In the genomic region with DNA sequence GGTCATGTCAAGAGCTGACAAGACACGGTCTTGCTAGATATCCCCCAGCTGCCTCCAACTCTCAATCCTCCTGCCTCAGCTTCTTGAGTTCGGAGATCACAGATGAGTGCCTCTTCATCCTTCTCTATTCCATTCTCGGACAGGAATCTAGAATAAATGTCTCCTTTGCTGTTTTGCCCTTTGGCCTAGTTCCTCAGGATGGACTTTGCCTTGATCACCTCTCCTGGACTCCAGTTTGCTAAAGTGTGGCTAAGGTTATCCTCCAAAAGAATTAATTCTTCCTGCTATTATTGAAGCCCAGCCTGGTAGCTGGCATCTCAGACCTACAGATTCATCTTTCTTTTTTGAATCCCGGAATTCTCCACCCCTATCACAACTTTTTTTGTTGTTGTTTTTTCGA, we compare ENCODE assay signal across 27 mouse cellular contexts. TPM values are rescaled to one million over a fixed set of nuclear protein-coding genes. Genes with fewer than 3 reads are reported as not detected.
DNase-seq lines count a peak whose midpoint lies in the region; ATAC-seq and TF ChIP-seq lines count a peak whose summit lies in the region.
"Had no signal": no experiment of that assay in that cellular context is flagged by ENCODE, and none has a peak within 500 bp of the region (broad histone marks: within the 10 kb centered on the region; RNA-seq: fewer than 3 reads in every experiment).

No protein-coding gene starts in this region.

- H3K9ac ChIP-seq in kidney, embryonic 15.5 days = no peak overlapping the region
- no peak overlapping the region for H3K9ac ChIP-seq in kidney, embryonic 16.5 days (replicated peaks; ENCODE audit: low read length)
- H3K9ac ChIP-seq in liver, adult 2 months (ENCODE audit: low read depth, low read length) = no peak overlapping the region
- H3K9ac ChIP-seq in liver, embryonic 11.5 days (ENCODE audit: low read depth, low read length) = no peak overlapping the region
- H3K9ac ChIP-seq: embryonic facial prominence, embryonic 13.5 days; forebrain, embryonic 12.5 days; forebrain, embryonic 15.5 days; heart, embryonic 12.5 days; heart, embryonic 15.5 days; hindbrain, embryonic 13.5 days had no signal

- H3K27me3 ChIP-seq in kidney, embryonic 15.5 days = no peaks in the 10 kb centered on the region
- no peaks in the 10 kb centered on the region for H3K27me3 ChIP-seq in kidney, embryonic 16.5 days (ENCODE audit: insufficient read depth, low read length)
- no peaks in the 10 kb centered on the region for H3K27me3 ChIP-seq in liver, adult 2 months (ENCODE audit: control insufficient read depth, insufficient read depth, low read length)
- no peaks in the 10 kb centered on the region for H3K27me3 ChIP-seq in liver, embryonic 11.5 days (replicated peaks; ENCODE audit: control insufficient read depth, insufficient read depth, low read length)
- H3K27me3 ChIP-seq: embryonic facial prominence, embryonic 13.5 days; forebrain, embryonic 12.5 days; forebrain, embryonic 15.5 days; heart, embryonic 12.5 days; heart, embryonic 15.5 days; hindbrain, embryonic 13.5 days had no signal

- ATAC-seq in kidney, embryonic 15.5 days (replicated peaks; ENCODE audit: low FRiP score) = no peak
- ATAC-seq in kidney, embryonic 16.5 days (ENCODE audit: low FRiP score, low TSS enrichment) = no peak
- no peak for ATAC-seq in liver, embryonic 11.5 days (replicated peaks; ENCODE audit: low FRiP score)
- ATAC-seq: activated CD4-positive, CD25-positive, alpha-beta regulatory T cell, adult 4 months; forebrain, embryonic 15.5 days had no signal

- H3K79me2 ChIP-seq in liver, adult 2 months (ENCODE audit: control insufficient read depth, insufficient read depth, low read length) = no peaks in the 10 kb centered on the region

- 84% methylated on average over 5 of the region's 5 CpGs for WGBS in kidney, embryonic 15.5 days
- 83% methylated on average over 5 of the region's 5 CpGs for WGBS in kidney, embryonic 16.5 days
- 73% methylated on average over 5 of the region's 5 CpGs for WGBS in liver, adult 2 months
- 81% methylated on average over 5 of the region's 5 CpGs for WGBS in liver, embryonic 11.5 days

- no peak overlapping the region for H3K27ac ChIP-seq in kidney, embryonic 15.5 days
- no peak overlapping the region for H3K27ac ChIP-seq in kidney, embryonic 16.5 days (ENCODE audit: low read length)
- peak overlapping the region; percentile 71 for H3K27ac ChIP-seq in liver, adult 2 months (replicated peaks; ENCODE audit: insufficient read depth, low read depth, low read length)
- H3K27ac ChIP-seq in liver, embryonic 11.5 days (ENCODE audit: low read depth, low read length) = no peak overlapping the region
- H3K27ac ChIP-seq: embryonic facial prominence, embryonic 10.5 days; embryonic facial prominence, embryonic 13.5 days; forebrain, embryonic 12.5 days; forebrain, embryonic 15.5 days; heart, embryonic 15.5 days; hindbrain, embryonic 10.5 days; hindbrain, embryonic 13.5 days had no signal

- peaks cover 20% of the 10 kb centered on the region for H3K4me1 ChIP-seq in kidney, embryonic 15.5 days
- H3K4me1 ChIP-seq in kidney, embryonic 16.5 days (ENCODE audit: insufficient read depth, low read length) = peaks cover 14% of the 10 kb centered on the region
- H3K4me1 ChIP-seq in liver, adult 2 months (ENCODE audit: control insufficient read depth, insufficient read depth, low read length) = peaks cover 6% of the 10 kb centered on the region
- H3K4me1 ChIP-seq in liver, embryonic 11.5 days (replicated peaks; ENCODE audit: control insufficient read depth, insufficient read depth, low read length) = peaks cover 13% of the 10 kb centered on the region

- H3K9me3 ChIP-seq in kidney, embryonic 15.5 days (replicated peaks) = no peaks in the 10 kb centered on the region
- no peaks in the 10 kb centered on the region for H3K9me3 ChIP-seq in kidney, embryonic 16.5 days (ENCODE audit: low read length)
- no peaks in the 10 kb centered on the region for H3K9me3 ChIP-seq in liver, embryonic 11.5 days (ENCODE audit: control insufficient read depth, low read length)
- H3K9me3 ChIP-seq: embryonic facial prominence, embryonic 10.5 days; embryonic facial prominence, embryonic 13.5 days; forebrain, embryonic 12.5 days; forebrain, embryonic 15.5 days; heart, embryonic 12.5 days; heart, embryonic 15.5 days; hindbrain, embryonic 10.5 days; hindbrain, embryonic 13.5 days had no signal

- no peak for TF ChIP-seq POLR2A in liver, adult 2 months (IDR thresholded peaks at IDR 0.05; ENCODE audit: extremely low read depth, insufficient read depth, low read length)

- H3K36me3 ChIP-seq in kidney, embryonic 15.5 days = no peaks in the 10 kb centered on the region
- no peaks in the 10 kb centered on the region for H3K36me3 ChIP-seq in kidney, embryonic 16.5 days (ENCODE audit: insufficient read depth, low read length)
- no peaks in the 10 kb centered on the region for H3K36me3 ChIP-seq in liver, adult 2 months (ENCODE audit: control insufficient read depth, insufficient read depth, low read length)
- H3K36me3 ChIP-seq in liver, embryonic 11.5 days (ENCODE audit: control insufficient read depth, insufficient read depth, low read length) = no peaks in the 10 kb centered on the region
- H3K36me3 ChIP-seq: embryonic facial prominence, embryonic 10.5 days; embryonic facial prominence, embryonic 13.5 days; forebrain, embryonic 12.5 days; forebrain, embryonic 15.5 days; heart, embryonic 12.5 days; heart, embryonic 15.5 days; hindbrain, embryonic 10.5 days; hindbrain, embryonic 13.5 days had no signal

- DNase-seq in kidney, adult 11 months = peak; percentile 67
- peak; percentile 63 to 77 for DNase-seq in kidney, adult 8-10 months
- DNase-seq in liver, adult 2 months (ENCODE audit: extremely low read depth, low read depth, low spot score) = peak; percentile 82
- DNase-seq in liver, embryonic 11.5 days (ENCODE audit: low spot score) = no peak
- DNase-seq: adrenal gland, adult 8-10 months; adrenal gland, postnatal 25 days; cerebellum, adult 11-12 months; cerebellum, adult 8-10 months; cerebellum, postnatal 10 days; cerebellum, postnatal 36 days; embryo, embryonic 11 days; gastrocnemius, postnatal 25 days; heart, adult 18-20 months; heart, postnatal 10 days; heart, postnatal 36 days had no signal

- no peak overlapping the region for H3K4me3 ChIP-seq in kidney, embryonic 15.5 days (replicated peaks)
- H3K4me3 ChIP-seq in kidney, embryonic 16.5 days (ENCODE audit: low read length) = no peak overlapping the region
- no peak overlapping the region for H3K4me3 ChIP-seq in liver, adult 2 months (ENCODE audit: insufficient read depth, low read depth, low read length)
- H3K4me3 ChIP-seq in liver, embryonic 11.5 days (ENCODE audit: low read depth, low read length) = no peak overlapping the region
- H3K4me3 ChIP-seq: embryonic facial prominence, embryonic 10.5 days; embryonic facial prominence, embryonic 13.5 days; erythroblast, embryonic 14.5 days; forebrain, embryonic 12.5 days; forebrain, embryonic 15.5 days; heart, embryonic 12.5 days; heart, embryonic 15.5 days; hindbrain, embryonic 10.5 days; hindbrain, embryonic 13.5 days had no signal

- no peak for TF ChIP-seq CTCF in liver, adult 2 months (IDR thresholded peaks at IDR 0.05; ENCODE audit: low read depth, low read length)

- no peak overlapping the region for H3K4me2 ChIP-seq in kidney, embryonic 15.5 days
- no peak overlapping the region for H3K4me2 ChIP-seq in kidney, embryonic 16.5 days (replicated peaks; ENCODE audit: low read depth, low read length)
- H3K4me2 ChIP-seq in liver, embryonic 11.5 days = no peak overlapping the region
- H3K4me2 ChIP-seq: embryonic facial prominence, embryonic 13.5 days; forebrain, embryonic 12.5 days; forebrain, embryonic 15.5 days; heart, embryonic 12.5 days; heart, embryonic 15.5 days; hindbrain, embryonic 13.5 days had no signal

RNA-seq across cellular contexts. Expression of a gene that starts 16.8 kb away (rescaled TPM):
- 25.1 and 26.6 TPM in 2 replicates for polyA plus RNA-seq in kidney, embryonic 15.5 days (2015; fragmentation: Nextera tagmentation; extraction: Ambion mirVana)
- 20.6 TPM in 2 replicates for polyA plus RNA-seq in kidney, embryonic 16.5 days (2015; fragmentation: Nextera tagmentation; extraction: Ambion mirVana)
- 4.1 and 5.3 TPM in 2 replicates for total RNA-seq in liver, adult 2 months (2014; rRNA removed)
- polyA plus RNA-seq in liver, adult 2 months (2012; rRNA removed) = 0.40 and 0.51 TPM in 2 replicates
- 26.5 and 28.0 TPM in 2 replicates for polyA plus RNA-seq in liver, embryonic 11.5 days (2014; fragmentation: Nextera tagmentation; extraction: Ambion mirVana)

RNA-seq across cellular contexts. Expression of a gene that starts 44.0 kb away (rescaled TPM):
- 19.0 and 21.0 TPM in 2 replicates for polyA plus RNA-seq in kidney, embryonic 15.5 days (2015; fragmentation: Nextera tagmentation; extraction: Ambion mirVana)
- 22.3 and 22.6 TPM in 2 replicates for polyA plus RNA-seq in kidney, embryonic 16.5 days (2015; fragmentation: Nextera tagmentation; extraction: Ambion mirVana)
- 6.5 and 7.3 TPM in 2 replicates for total RNA-seq in liver, adult 2 months (2014; rRNA removed)
- 3.7 and 6.6 TPM in 2 replicates for polyA plus RNA-seq in liver, adult 2 months (2012; rRNA removed)
- 16.8 and 19.5 TPM in 2 replicates for polyA plus RNA-seq in liver, embryonic 11.5 days (2014; fragmentation: Nextera tagmentation; extraction: Ambion mirVana)

Comparison
In these comparisons a context has a peak if more than half of its experiments do, and no peak if none do; other contexts are left out.
1. RNA of a gene that starts 16.8 kb away (polyA plus RNA-seq): 26.5 to 28.0 TPM in liver, embryonic 11.5 days, 25.1 to 26.6 TPM in kidney, embryonic 15.5 days and 20.6 TPM in kidney, embryonic 16.5 days; 0.40 to 0.51 TPM in liver, adult 2 months; every median in the first group is over 10 times any median in the second.